Mouse (Mus musculus) CD4-positive, CD25-positive, alpha-beta regulatory T cell, adult 4 months (primary cell): ENCODE measurements around the gene Etv2. TPM values are rescaled to one million over a fixed set of nuclear protein-coding genes. Genes with fewer than 3 reads are reported as not detected.
A peak's percentile ranks its signal among the peaks of the same experiment; 100 is the strongest.

ENCODE experiments used
- ATAC-seq: one replicate; pipeline ENCODE4 v1.8.0; 2017
- polyA plus RNA-seq, 2 experiments: library from polyadenylated mRNA; unstranded; fragments of 100-300 nt; shearing (Covaris generic); gene quantifications; one replicate each; pipeline ENCODE4 v1.2.1; 2017

Etv2 gene
- polyA plus RNA-seq, 2 experiments from 2014 or later = not detected

- ATAC-seq = peak; percentile 30
Observed at GRCm38 (mm10) chr7:30587842-30588667, 47.6 kb downstream of the Etv2 start.

GRCm38 (mm10) chr7:30586455-30587020, 49.1 kb downstream of the Etv2 start:
- no peak for ATAC-seq

- no peak for ATAC-seq
Observed at GRCm38 (mm10) chr7:30585170-30585569, 50.5 kb downstream of the Etv2 start.

- ATAC-seq = no peak
Observed at GRCm38 (mm10) chr7:30584339-30584738, 51.3 kb downstream of the Etv2 start.

Other genes with a start within 250 kb of the Etv2 start
- 1 to 10 TPM; 6.4 to 7.1 TPM for gene Tyrobp, start 222.1 kb downstream of the Etv2 start, polyA plus RNA-seq
- gene Hcst, start 216.0 kb downstream of the Etv2 start, polyA plus RNA-seq = 100 to 1,000 TPM; 356 to 434 TPM
- 10 to 100 TPM; 39.2 to 44.4 TPM for gene Nfkbid, start 214.1 kb downstream of the Etv2 start, polyA plus RNA-seq
- gene Aplp1, start 190.3 kb downstream of the Etv2 start, polyA plus RNA-seq = 1 to 10 TPM; 3.1 to 3.5 TPM
- not detected for gene Kirrel2, start 178.2 kb downstream of the Etv2 start, polyA plus RNA-seq
- not detected for gene Nphs1, start 177.5 kb downstream of the Etv2 start, polyA plus RNA-seq
- not detected for gene Prodh2, start 142.2 kb downstream of the Etv2 start, polyA plus RNA-seq
- under 1 TPM; 0.46 to 0.67 TPM for gene Arhgap33, start 100.8 kb downstream of the Etv2 start, polyA plus RNA-seq
- gene Hspb6, start 83.7 kb downstream of the Etv2 start, polyA plus RNA-seq = 1 to 10 TPM; 1.0 to 3.1 TPM
- gene Proser3, start 83.6 kb downstream of the Etv2 start, polyA plus RNA-seq = 1 to 10 TPM; 5.2 to 6.2 TPM
- 100 to 1,000 TPM; 101 to 104 TPM for gene Lin37, start 76.0 kb downstream of the Etv2 start, polyA plus RNA-seq
- 10 to 100 TPM; 46.5 to 62.1 TPM for gene U2af1l4, start 72.6 kb downstream of the Etv2 start, polyA plus RNA-seq
- 100 to 1,000 TPM in 1 of 2 experiments, 10 to 100 TPM in 1; 85.4 to 105 TPM for gene Gm49396, start 72.5 kb downstream of the Etv2 start, polyA plus RNA-seq
- 100 to 1,000 TPM; 314 to 323 TPM for gene Psenen, start 72.2 kb downstream of the Etv2 start, polyA plus RNA-seq
- gene Igflr1, start 70.4 kb downstream of the Etv2 start, polyA plus RNA-seq = 100 to 1,000 TPM; 210 to 244 TPM
- 10 to 100 TPM; 16.4 to 21.6 TPM for gene Kmt2b, start 47.1 kb downstream of the Etv2 start, polyA plus RNA-seq
- gene Zbtb32, start 36.9 kb downstream of the Etv2 start, polyA plus RNA-seq = 10 to 100 TPM in 1 of 2 experiments, 1 to 10 TPM in 1; 8.1 to 18.0 TPM
- gene Upk1a, start 23.0 kb downstream of the Etv2 start, polyA plus RNA-seq = under 1 TPM; 0.38 to 0.60 TPM
- gene Cox6b1, start 9.7 kb downstream of the Etv2 start, polyA plus RNA-seq = 100 to 1,000 TPM; 333 to 643 TPM
- 10 to 100 TPM; 14.4 to 25.1 TPM for gene Rbm42, start 14.5 kb upstream of the Etv2 start, polyA plus RNA-seq
- 10 to 100 TPM; 21.3 to 44.0 TPM for gene Haus5, start 29.1 kb upstream of the Etv2 start, polyA plus RNA-seq
- not detected for gene Pmis2, start 35.8 kb upstream of the Etv2 start, polyA plus RNA-seq
- gene 2200002J24Rik, start 63.1 kb upstream of the Etv2 start, polyA plus RNA-seq = not detected
- gene Atp4a, start 76.4 kb upstream of the Etv2 start, polyA plus RNA-seq = not detected
- gene Tmem147, start 93.7 kb upstream of the Etv2 start, polyA plus RNA-seq = 10 to 100 TPM; 60.5 to 65.0 TPM
- gene Gapdhs, start 107.8 kb upstream of the Etv2 start, polyA plus RNA-seq = not detected
- 1 to 10 TPM; 2.4 to 3.6 TPM for gene Sbsn, start 115.6 kb upstream of the Etv2 start, polyA plus RNA-seq
- gene Dmkn, start 127.9 kb upstream of the Etv2 start, polyA plus RNA-seq = under 1 TPM in 1 of 2 experiments, not detected in 1; 0.16 TPM
- not detected for gene Krtdap, start 152.0 kb upstream of the Etv2 start, polyA plus RNA-seq
- 1 to 10 TPM in 1 of 2 experiments, under 1 TPM in 1; 0.70 to 1.4 TPM for gene Ffar2, start 187.9 kb upstream of the Etv2 start, polyA plus RNA-seq
- not detected for gene Ffar3, start 220.3 kb upstream of the Etv2 start, polyA plus RNA-seq
- gene Ffar1, start 225.7 kb upstream of the Etv2 start, polyA plus RNA-seq = under 1 TPM in 1 of 2 experiments, not detected in 1; 0.14 TPM
- gene Cd22, start 244.5 kb upstream of the Etv2 start, polyA plus RNA-seq = 10 to 100 TPM in 1 of 2 experiments, 1 to 10 TPM in 1; 4.2 to 20.3 TPM